Mouse (Mus musculus): ENCODE data around the gene Dach1. TPM values are rescaled to one million over a fixed set of nuclear protein-coding genes. Genes with fewer than 3 reads are reported as not detected.

The Dach1 gene
- total and polyA plus RNA-seq, 3 experiments, result not detected

DNA sequence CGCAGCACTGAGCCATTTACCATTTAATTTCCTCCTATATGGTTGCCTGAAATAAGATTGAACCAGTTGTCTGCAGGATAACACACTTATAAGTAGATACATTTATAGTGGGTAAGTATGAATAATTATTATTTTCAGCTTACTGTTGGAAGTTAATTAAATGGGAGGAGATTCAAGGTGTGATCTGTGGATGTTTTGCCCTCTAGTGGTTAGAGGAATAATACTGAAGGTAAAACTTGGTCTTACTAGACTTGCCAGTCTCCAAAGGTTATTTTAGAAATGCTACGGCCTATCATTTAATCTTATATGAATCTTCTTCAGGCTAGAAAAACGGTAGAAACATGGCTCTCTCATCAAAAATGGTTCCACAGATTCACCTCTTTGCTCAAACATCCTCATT lies 339.7 kb downstream of the Dach1 start:
- Histone ChIP-seq H3K4me3 (ENCODE audit: control insufficient read depth in 1 of 2, insufficient read depth in 1 of 2, low read depth in 2 of 2, low read length in 2 of 2) (no peak overlapping the region), H3K27me3 (ENCODE audit: control insufficient read depth in 1 of 2, insufficient read depth in 2 of 2, low read length in 2 of 2) (no peaks in the 10 kb centered on the region), H3K9ac (ENCODE audit: control insufficient read depth, low read depth, low read length, poor library complexity, severe bottlenecking) (no peak overlapping the region), H3K9me3 (replicated peaks; ENCODE audit: insufficient read depth, low read length) (no peaks in the 10 kb centered on the region), H3K27ac (ENCODE audit: control insufficient read depth, low read depth, low read length) (no peak overlapping the region), H3K79me2 (ENCODE audit: control insufficient read depth, insufficient read depth, low read length, poor library complexity) (no peaks in the 10 kb centered on the region), H3K36me3 (ENCODE audit: control insufficient read depth in 1 of 2, insufficient read depth in 2 of 2, low read length in 2 of 2) (no peaks in the 10 kb centered on the region), H3K4me1 (ENCODE audit: control insufficient read depth in 1 of 2, insufficient read depth in 2 of 2, low read length in 2 of 2) (no peaks in the 10 kb centered on the region)
- peak; percentile 30 for DNase-seq (ENCODE audit: low read depth, low spot score)
- TF ChIP-seq CTCF (IDR thresholded peaks at IDR 0.05 in 2 of 3, conservative IDR thresholded peaks at IDR 0.05 in 1 of 3; ENCODE audit: control insufficient read depth in 1 of 3, insufficient read depth in 1 of 3, low read depth in 2 of 3, low read length in 3 of 3, poor library complexity in 1 of 3, severe bottlenecking in 1 of 3), result peak in 1 of 3 experiments; percentile 49; a peak in 2 of 6 replicates
- TF ChIP-seq SMC3 (IDR thresholded peaks at IDR 0.05; ENCODE audit: low read depth, low read length), result peak; percentile 63
- no peak for TF ChIP-seq NELFE (IDR thresholded peaks at IDR 0.05; ENCODE audit: low read depth, low read length)
- TF ChIP-seq MYB (IDR thresholded peaks at IDR 0.05; ENCODE audit: low read depth, low read length), result no peak
- TF ChIP-seq GATA1 (IDR thresholded peaks at IDR 0.05; ENCODE audit: low read depth, low read length), result no peak
- no peak for TF ChIP-seq EP300 (IDR thresholded peaks at IDR 0.05; ENCODE audit: low read depth in 1 of 2, low read length in 2 of 2)
- TF ChIP-seq POLR2AphosphoS2 (IDR thresholded peaks at IDR 0.05; ENCODE audit: low read length), result no peak
- no peak for TF ChIP-seq TAL1 (IDR thresholded peaks at IDR 0.05; ENCODE audit: low read length)
- no peak for TF ChIP-seq ZNF384 (IDR thresholded peaks at IDR 0.05; ENCODE audit: low read depth, low read length)
- TF ChIP-seq POLR2A (IDR thresholded peaks at IDR 0.05; ENCODE audit: control insufficient read depth in 1 of 2, insufficient read depth in 1 of 2, low read depth in 1 of 2, low read length in 2 of 2, poor library complexity in 1 of 2), result no peak
- TF ChIP-seq MAZ (IDR thresholded peaks at IDR 0.05; ENCODE audit: low read depth, low read length), result no peak
- TF ChIP-seq ZC3H11A (IDR thresholded peaks at IDR 0.05; ENCODE audit: low read depth, low read length), result no peak
- TF ChIP-seq RCOR1 (IDR thresholded peaks at IDR 0.05; ENCODE audit: low read depth, low read length), result no peak
- no peak for TF ChIP-seq ZKSCAN1 (IDR thresholded peaks at IDR 0.05; ENCODE audit: low read depth, low read length)
- TF ChIP-seq MAFK (IDR thresholded peaks at IDR 0.05; ENCODE audit: borderline replicate concordance, low read depth, low read length), result no peak
- no peak for TF ChIP-seq MXI1 (IDR thresholded peaks at IDR 0.05; ENCODE audit: low read depth, low read length)
- TF ChIP-seq HCFC1 (IDR thresholded peaks at IDR 0.05; ENCODE audit: low read depth, low read length), result no peak
- no peak for TF ChIP-seq JUND (IDR thresholded peaks at IDR 0.05; ENCODE audit: low read depth, low read length)
- no peak for TF ChIP-seq USF1 (IDR thresholded peaks at IDR 0.05; ENCODE audit: low read depth, low read length)
- peak; percentile 54 for TF ChIP-seq RAD21 (IDR thresholded peaks at IDR 0.05; ENCODE audit: low read depth, low read length)
- no peak for TF ChIP-seq SIN3A (IDR thresholded peaks at IDR 0.05; ENCODE audit: low read length)
- no peak for TF ChIP-seq MEF2A (IDR thresholded peaks at IDR 0.05; ENCODE audit: extremely low read depth, insufficient replicate concordance, low read depth, low read length, poor library complexity, severe bottlenecking)
- no peak for TF ChIP-seq ZMIZ1 (IDR thresholded peaks at IDR 0.05; ENCODE audit: low read depth, low read length)
- no peak for TF ChIP-seq NRF1 (IDR thresholded peaks at IDR 0.05; ENCODE audit: insufficient read depth, low read depth, low read length, poor library complexity, severe bottlenecking)
- no peak for TF ChIP-seq UBTF (IDR thresholded peaks at IDR 0.05; ENCODE audit: borderline replicate concordance, insufficient read depth, low read depth, low read length)
- TF ChIP-seq TCF12 (IDR thresholded peaks at IDR 0.05; ENCODE audit: low read depth, low read length), result no peak

All from MEL (cell line).